In genomic region chr2:150558568-150558967, GRCm38 (mm10) we compare ENCODE assay signal across 9 mouse cellular contexts. TPM values are rescaled to one million over a fixed set of nuclear protein-coding genes. Genes with fewer than 3 reads are reported as not detected.
DNase-seq lines count a peak whose midpoint lies in the region; ATAC-seq and TF ChIP-seq lines count a peak whose summit lies in the region.
"Had no signal": no experiment of that assay in that cellular context is flagged by ENCODE, and none has a peak within 500 bp of the region (broad histone marks: within the 10 kb centered on the region; RNA-seq: fewer than 3 reads in every experiment).

No protein-coding gene starts in this region.

- no peak overlapping the region for H3K4me3 ChIP-seq in heart, embryonic 12.5 days
- no peak overlapping the region for H3K4me3 ChIP-seq in heart, embryonic 10.5 days
- H3K4me3 ChIP-seq in hindbrain, postnatal 0 days (ENCODE audit: low read length) = no peak overlapping the region

- no peaks in the 10 kb centered on the region for H3K27me3 ChIP-seq in heart, embryonic 12.5 days (replicated peaks)
- no peaks in the 10 kb centered on the region for H3K27me3 ChIP-seq in heart, embryonic 10.5 days (ENCODE audit: insufficient read depth, poor library complexity, severe bottlenecking)
- no peaks in the 10 kb centered on the region for H3K27me3 ChIP-seq in hindbrain, postnatal 0 days (ENCODE audit: insufficient read depth, low read length)

- 42% methylated on average over 3 of the region's 3 CpGs for WGBS in heart, embryonic 12.5 days
- WGBS in heart, embryonic 10.5 days = 53% methylated on average over 3 of the region's 3 CpGs
- 42% methylated on average over 3 of the region's 3 CpGs for WGBS in hindbrain, postnatal 0 days

- no peak overlapping the region for H3K27ac ChIP-seq in heart, embryonic 12.5 days (ENCODE audit: poor library complexity, severe bottlenecking)
- no peak overlapping the region for H3K27ac ChIP-seq in heart, embryonic 10.5 days
- no peak overlapping the region for H3K27ac ChIP-seq in hindbrain, postnatal 0 days

- no peak overlapping the region for H3K9ac ChIP-seq in heart, embryonic 12.5 days
- H3K9ac ChIP-seq in hindbrain, postnatal 0 days (replicated peaks; ENCODE audit: low read length) = no peak overlapping the region

- no peak for DNase-seq in heart, embryonic 10.5 days (ENCODE audit: low spot score)
- peak; percentile 73 for DNase-seq in A20 (ENCODE audit: low read depth, low spot score)
- DNase-seq in NIH3T3 (ENCODE audit: low read depth) = peak; percentile 65
- peak; percentile 60 for DNase-seq in hindbrain, postnatal 0 days (ENCODE audit: low spot score)
- DNase-seq in gastrocnemius, postnatal 14 days = no peak
- DNase-seq in gastrocnemius, adult 18-20 months (ENCODE audit: low spot score) = no peak

- ATAC-seq in heart, embryonic 12.5 days (ENCODE audit: insufficient number of reproducible peaks, low FRiP score) = 0 out of 2 replicates have a peak, but pooled peaks have one; percentile 48
- peak; percentile 75 for ATAC-seq in hindbrain, postnatal 0 days
- ATAC-seq in megakaryocyte-erythroid progenitor cell, adult 5-6 weeks (replicated peaks; ENCODE audit: low FRiP score, low TSS enrichment, poor library complexity, severe bottlenecking) = peak; percentile 91

- H3K4me2 ChIP-seq in heart, embryonic 12.5 days = no peak overlapping the region
- no peak overlapping the region for H3K4me2 ChIP-seq in hindbrain, postnatal 0 days (ENCODE audit: low read depth, low read length)

- no peaks in the 10 kb centered on the region for H3K9me3 ChIP-seq in heart, embryonic 12.5 days (replicated peaks)
- no peaks in the 10 kb centered on the region for H3K9me3 ChIP-seq in heart, embryonic 10.5 days
- H3K9me3 ChIP-seq in hindbrain, postnatal 0 days (ENCODE audit: low read length) = no peaks in the 10 kb centered on the region

- H3K4me1 ChIP-seq in heart, embryonic 12.5 days (replicated peaks) = no peaks in the 10 kb centered on the region
- no peaks in the 10 kb centered on the region for H3K4me1 ChIP-seq in heart, embryonic 10.5 days
- H3K4me1 ChIP-seq in hindbrain, postnatal 0 days (ENCODE audit: insufficient read depth, low read length) = no peaks in the 10 kb centered on the region

- no peaks in the 10 kb centered on the region for H3K36me3 ChIP-seq in heart, embryonic 12.5 days
- H3K36me3 ChIP-seq in heart, embryonic 10.5 days = no peaks in the 10 kb centered on the region
- H3K36me3 ChIP-seq in hindbrain, postnatal 0 days (ENCODE audit: insufficient read depth, low read length) = no peaks in the 10 kb centered on the region

- intact Hi-C loops in gastrocnemius, postnatal 14 days (cut with DNase I; ENCODE audit: low total_unique reads) = no loop called here

- peak; percentile 72 for TF ChIP-seq CTCF in hindbrain, postnatal 0 days (IDR thresholded peaks at IDR 0.05; ENCODE audit: low read depth)

RNA-seq across cellular contexts. Expression of gene Cst7, which starts 11.6 kb away (rescaled TPM):
- 0.19 and 0.34 TPM in 2 replicates for polyA plus RNA-seq in heart, embryonic 12.5 days (2016; fragmentation: Nextera tagmentation; extraction: Ambion mirVana)
- 0.15 and 0.58 TPM in 2 replicates for polyA plus RNA-seq in heart, embryonic 10.5 days (2016; fragmentation: Nextera tagmentation; extraction: Ambion mirVana)
- 1.4 TPM in 1 of 2 replicates, not detected in the other for total RNA-seq in hindbrain, postnatal 0 days (2014; rRNA removed)
- 0.30 TPM in 1 of 2 replicates, not detected in the other for polyA plus RNA-seq in hindbrain, postnatal 0 days (2015; fragmentation: Nextera tagmentation; extraction: Ambion mirVana)
- total RNA-seq in megakaryocyte-erythroid progenitor cell, adult 5-6 weeks (2014; fragmentation: Nextera tagmentation) = 3.8 and 7.0 TPM in 2 replicates
- total RNA-seq in megakaryocyte-erythroid progenitor cell, adult 5-6 weeks (2017) = 12.1 and 19.5 TPM in 2 replicates
- total RNA-seq in gastrocnemius, postnatal 14 days (2021) = not detected
- total RNA-seq in gastrocnemius, adult 18-20 months (2021) = not detected
- total RNA-seq: layer of hippocampus, postnatal 36 days had no signal

RNA-seq across cellular contexts. Expression of gene Apmap, which starts 49.8 kb away (rescaled TPM):
- 29.3 and 32.5 TPM in 2 replicates for polyA plus RNA-seq in heart, embryonic 12.5 days (2016; fragmentation: Nextera tagmentation; extraction: Ambion mirVana)
- 32.8 and 34.2 TPM in 2 replicates for polyA plus RNA-seq in heart, embryonic 10.5 days (2016; fragmentation: Nextera tagmentation; extraction: Ambion mirVana)
- total RNA-seq in hindbrain, postnatal 0 days (2014; rRNA removed) = 31.1 and 32.6 TPM in 2 replicates
- 55.6 and 61.6 TPM in 2 replicates for polyA plus RNA-seq in hindbrain, postnatal 0 days (2015; fragmentation: Nextera tagmentation; extraction: Ambion mirVana)
- total RNA-seq in megakaryocyte-erythroid progenitor cell, adult 5-6 weeks (2014; fragmentation: Nextera tagmentation) = 10.7 and 20.5 TPM in 2 replicates
- total RNA-seq in megakaryocyte-erythroid progenitor cell, adult 5-6 weeks (2017) = 37.2 and 43.1 TPM in 2 replicates
- total RNA-seq in gastrocnemius, postnatal 14 days (2021) = 10 to 100 TPM; 19.3 to 21.8 TPM
- total RNA-seq in gastrocnemius, adult 18-20 months (2021) = 10 to 100 TPM; 19.3 to 20.4 TPM

Comparison
In these comparisons a context has a peak if more than half of its experiments do, and no peak if none do; other contexts are left out.
1. DNase-seq: peak in A20 (single experiment), NIH3T3 (single experiment) and hindbrain, postnatal 0 days (single experiment); none in heart, embryonic 10.5 days (single experiment), gastrocnemius, postnatal 14 days (single experiment) and gastrocnemius, adult 18-20 months (single experiment).
2. Peak in every context shown above with its lines, with median percentiles within 50 percentile points of each other: ATAC-seq.